Mouse (Mus musculus) cortical plate, adult 2 months (tissue): Measurements from ENCODE around the gene Ptprc.

ENCODE experiments used
- CTCF ChIP-seq: fragments of 200-500 bp; IDR thresholded peaks from 2 replicates; pipeline ENCODE4 v1.5.1; 2011; ENCODE audit warnings: mild to moderate bottlenecking, control low read depth, low read length; ENCODE audit not compliant: insufficient read depth; ENCODE audit errors: extremely low read depth
- POLR2A ChIP-seq: fragments of 200-500 bp; IDR thresholded peaks from 2 replicates; pipeline ENCODE4 v1.6.1; 2011; ENCODE audit warnings: mild to moderate bottlenecking, low read length, control low read depth; ENCODE audit not compliant: insufficient read depth; ENCODE audit errors: extremely low read depth

- TF ChIP-seq CTCF (no peak), POLR2A (no peak)
Observed at GRCm38 (mm10) chr1:138135117-138135516, 40.4 kb downstream of the Ptprc start.
